Mouse (Mus musculus): ENCODE measurements around the gene Aadac.

The Aadac gene

DNA sequence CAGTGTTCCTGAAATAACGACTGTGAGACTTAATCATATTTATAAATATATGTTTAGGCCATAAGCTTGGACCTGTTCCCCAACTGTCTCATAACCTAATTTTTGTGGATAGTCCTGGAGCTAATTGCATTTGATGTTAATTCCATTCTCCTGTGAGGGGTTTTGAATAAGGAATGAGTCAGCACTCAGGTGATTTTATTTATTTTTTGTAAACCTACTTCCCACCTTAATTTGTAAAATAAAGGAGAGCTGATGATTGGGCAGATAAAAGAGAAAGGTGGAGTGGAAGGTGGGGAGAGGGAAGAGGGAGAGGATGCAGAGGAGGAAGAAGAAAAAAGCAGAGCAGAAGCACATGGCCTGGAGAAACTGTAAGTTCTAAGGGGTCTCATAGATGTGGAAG is at the start of gene Aadac:
Gene Aadac, plus strand, starts transcription at position 301 of the 400 bp plus-strand sequence.
- in situ Hi-C loops (cut with MseI, MboI) = no loop called here

DNA sequence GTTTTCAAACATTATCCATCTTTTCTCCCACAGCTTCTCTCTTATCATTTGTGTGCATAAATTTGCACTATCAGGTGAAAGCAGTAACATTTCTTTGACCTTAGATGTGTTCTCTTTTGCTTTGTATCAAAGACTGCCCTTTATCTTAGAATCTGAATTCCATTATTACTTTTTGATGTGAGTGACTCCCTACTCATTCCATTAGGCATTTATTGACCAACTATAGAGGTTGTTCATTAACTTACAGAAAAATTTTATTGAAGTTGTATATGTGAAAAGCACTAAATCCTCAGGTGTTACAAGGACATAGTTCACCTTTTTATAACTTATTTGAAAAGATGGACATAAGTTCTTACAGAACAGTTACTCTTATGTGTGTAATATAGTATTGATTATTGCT is 21.9 kb upstream of the Aadac start:
- in situ Hi-C loops (cut with MseI, MboI) = no loop called here

DNA sequence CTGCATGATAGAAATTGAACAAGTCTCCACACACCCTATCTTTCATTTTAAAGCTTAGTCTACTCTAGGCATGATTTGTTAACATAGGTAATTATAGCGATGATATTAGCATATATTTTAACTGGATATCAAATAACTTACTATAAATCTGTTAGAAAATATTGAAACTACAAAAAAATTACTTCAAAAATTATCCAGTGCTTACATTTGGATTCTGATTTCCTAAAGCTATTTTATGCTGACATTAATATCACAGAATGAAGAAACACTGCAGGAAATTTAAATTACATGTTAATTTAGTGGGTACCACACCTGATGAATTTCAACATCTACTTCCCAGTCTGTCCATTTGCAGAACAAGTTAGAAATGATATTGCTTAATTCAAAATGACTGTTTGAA is 19.1 kb upstream of the Aadac start, which contains the start of gene Aadacl2:
Gene Aadacl2, plus strand, starts transcription at position 301 of the 400 bp plus-strand sequence.
- in situ Hi-C loops (cut with MseI, MboI) = no loop called here

DNA sequence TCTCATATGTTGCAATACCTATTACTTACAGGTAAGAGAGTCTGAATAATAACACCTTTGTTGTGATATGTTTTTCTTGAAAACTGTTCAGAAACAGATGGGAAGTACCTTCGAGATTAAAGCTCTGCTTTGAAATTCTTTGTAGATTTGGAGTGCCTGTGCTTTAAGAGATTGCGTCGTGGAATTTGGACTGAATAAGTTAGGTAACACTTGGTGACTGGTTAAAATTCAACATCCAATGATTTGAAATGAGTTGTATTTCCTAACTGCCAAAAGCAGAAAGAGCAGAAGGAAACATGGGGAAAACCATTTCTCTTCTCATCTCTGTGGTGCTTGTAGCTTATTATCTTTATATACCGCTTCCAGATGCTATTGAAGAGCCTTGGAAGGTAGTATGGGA is 6.0 kb downstream of the Aadac start:
- in situ Hi-C loops (cut with MseI, MboI) = no loop called here

DNA sequence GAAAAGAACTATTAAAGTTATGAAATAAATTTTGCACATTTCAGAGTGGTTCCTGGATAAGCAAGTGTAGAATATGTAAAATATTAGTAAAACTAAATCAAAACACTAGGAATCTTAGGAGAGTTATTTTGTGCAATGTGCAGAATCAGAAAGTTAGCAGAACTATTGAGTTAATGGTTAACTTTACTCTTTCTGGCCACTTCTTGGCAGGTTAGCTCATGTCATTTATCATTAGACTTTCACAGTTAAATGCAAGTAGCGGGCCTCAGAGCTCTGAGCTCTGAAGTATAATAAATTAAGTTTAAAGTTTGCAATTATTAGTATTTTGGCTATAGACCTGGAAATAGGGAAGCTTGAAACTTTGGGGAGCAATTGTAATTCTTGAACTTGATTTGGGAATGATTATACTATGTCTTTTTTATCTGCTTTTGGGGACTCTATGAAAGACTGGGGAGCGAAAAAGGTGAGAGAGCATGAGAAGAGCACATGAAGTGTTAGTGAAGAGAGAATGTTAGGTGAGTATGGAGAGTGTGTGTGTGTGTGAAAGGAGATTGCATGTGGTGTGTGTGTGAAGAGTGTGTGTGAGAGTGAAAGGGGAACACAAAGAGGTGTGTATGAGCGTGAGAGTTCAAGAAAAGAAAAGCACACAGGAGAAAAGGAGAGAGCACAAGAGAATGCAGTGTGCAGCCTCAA is 20.9 kb downstream of the Aadac start:
- in situ Hi-C loops (cut with MseI, MboI) = no loop called here

DNA sequence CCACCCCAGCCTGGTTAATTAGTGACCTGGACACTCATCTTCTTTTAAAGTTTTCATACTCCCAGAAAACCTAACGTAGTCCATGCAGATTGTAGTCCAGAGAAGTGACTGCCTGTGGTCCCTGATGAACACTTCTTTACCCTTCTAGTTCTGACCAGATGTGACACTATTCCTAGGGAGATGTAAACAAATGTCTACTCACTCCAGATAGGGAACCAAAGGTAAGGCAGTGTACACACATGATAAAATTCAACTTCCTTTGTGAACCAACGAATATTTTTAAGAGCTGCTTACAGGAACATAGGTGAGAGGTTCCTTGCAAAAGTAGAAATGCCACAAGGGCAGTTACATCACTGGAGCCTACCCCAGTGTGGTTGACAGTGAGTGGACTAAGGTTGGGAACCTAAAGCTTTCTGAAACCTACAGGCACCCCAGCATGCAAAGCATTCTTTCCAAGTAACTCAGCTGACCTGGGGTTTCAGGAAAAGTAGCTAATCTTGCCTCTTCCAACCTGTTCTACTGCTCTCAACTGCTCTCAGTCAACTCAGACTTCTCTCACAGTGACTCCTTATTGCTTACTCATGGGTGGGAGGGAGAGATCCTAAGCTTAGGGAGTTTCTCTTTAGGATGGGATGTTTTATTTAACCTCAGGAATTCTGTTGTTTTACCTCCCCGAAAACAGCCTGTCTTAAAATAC is 27.9 kb downstream of the Aadac start:
- in situ Hi-C loops (cut with MseI, MboI) = loop anchor here in 1 of 2 experiments (10.0 kb wide), 1 partner anchor 179 kb away; no protein-coding TSS in a partner anchor

DNA sequence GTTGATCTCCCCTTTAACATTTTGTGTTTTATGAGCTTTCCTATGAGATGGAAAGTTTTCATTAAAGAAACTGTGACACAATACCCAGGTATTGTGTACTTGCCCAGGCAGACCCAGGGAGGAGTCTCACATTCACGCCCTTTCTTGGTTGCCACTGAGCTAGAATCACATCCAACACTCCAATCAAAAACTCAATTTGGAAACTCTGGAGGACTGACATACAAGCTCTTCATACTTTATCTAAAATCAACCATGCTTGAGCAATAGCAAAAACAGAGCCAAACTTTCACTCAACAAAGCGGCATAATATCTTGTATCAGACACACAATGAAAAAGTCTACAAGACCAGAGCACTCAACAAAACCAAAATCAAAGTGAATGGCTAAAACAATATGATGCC is 28.4 kb downstream of the Aadac start:
- in situ Hi-C loops (cut with MseI, MboI) = loop anchor here in 1 of 2 experiments (10.0 kb wide), 1 partner anchor 179 kb away; no protein-coding TSS in a partner anchor

DNA sequence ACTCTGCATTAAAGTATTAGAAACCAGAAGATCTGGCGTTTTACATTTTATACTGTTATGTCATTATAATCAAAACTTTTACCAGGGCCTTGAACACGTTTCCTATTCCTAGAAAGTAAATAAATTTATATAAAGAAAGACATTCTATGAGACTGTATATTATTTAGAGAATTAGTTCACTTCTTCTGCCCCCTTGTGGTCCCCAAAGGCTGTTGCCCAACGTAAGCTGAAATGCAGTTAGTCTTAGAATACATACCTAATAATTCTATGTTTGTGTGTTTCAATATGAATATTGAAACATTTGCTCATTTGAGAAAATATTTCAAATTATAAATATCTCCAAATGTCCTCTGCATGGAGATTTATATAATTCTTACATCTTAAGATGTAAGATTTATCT is 30.9 kb downstream of the Aadac start:
- in situ Hi-C loops (cut with MseI, MboI) = loop anchor here in 1 of 2 experiments (10.0 kb wide), 1 partner anchor 182 kb away; no protein-coding TSS in a partner anchor

DNA sequence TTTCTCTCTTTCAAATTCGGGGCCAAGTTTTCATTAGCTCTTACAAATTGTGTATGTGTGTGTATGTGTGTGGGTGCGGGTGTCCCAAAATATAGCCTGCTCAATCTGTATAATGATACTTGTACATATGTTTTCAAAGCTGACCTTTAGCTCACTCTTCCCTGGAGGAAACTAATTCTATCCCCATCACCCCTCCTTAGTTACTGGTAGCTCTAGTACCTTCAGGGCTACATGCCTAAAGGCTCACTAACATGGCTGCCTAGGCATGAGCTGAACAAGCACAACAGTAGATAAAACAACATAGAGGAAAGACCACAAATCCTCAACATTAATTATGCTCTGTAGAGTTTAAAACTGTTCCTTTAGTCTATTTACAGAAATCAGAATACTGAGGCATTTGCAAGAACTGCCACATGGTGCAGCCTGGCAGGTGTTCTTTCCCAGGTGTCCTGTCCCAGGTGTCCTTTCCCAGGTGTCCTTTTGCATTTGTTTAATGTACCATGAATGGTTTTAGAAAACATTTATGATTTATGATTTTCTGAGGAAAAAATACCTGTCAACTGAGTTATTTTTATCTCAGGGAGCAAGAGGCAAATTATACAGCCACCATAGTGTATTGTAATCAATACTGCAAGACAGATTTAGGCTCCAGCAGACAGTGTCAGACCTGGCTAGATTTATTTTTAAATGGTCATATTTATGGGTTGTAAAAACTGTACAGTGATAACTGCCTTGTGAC is 31.7 kb downstream of the Aadac start:
- in situ Hi-C loops (cut with MseI, MboI) = loop anchor here in 1 of 2 experiments (10.0 kb wide), 1 partner anchor 182 kb away; no protein-coding TSS in a partner anchor

DNA sequence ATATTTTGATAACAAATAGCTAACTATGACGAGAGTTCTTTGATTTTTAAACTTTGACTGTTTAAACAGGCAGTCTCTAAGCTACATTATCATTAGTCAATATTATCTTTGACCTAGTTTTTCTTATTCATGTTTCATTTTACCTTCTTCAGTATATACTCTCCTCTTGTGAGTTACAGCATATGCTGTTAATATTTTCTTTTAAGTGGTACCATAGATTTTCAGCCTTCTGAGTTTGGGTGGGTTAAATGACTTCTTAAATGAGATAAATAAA is 32.2 kb downstream of the Aadac start:
- in situ Hi-C loops (cut with MseI, MboI) = loop anchor here in 1 of 2 experiments (10.0 kb wide), 1 partner anchor 183 kb away; no protein-coding TSS in a partner anchor

DNA sequence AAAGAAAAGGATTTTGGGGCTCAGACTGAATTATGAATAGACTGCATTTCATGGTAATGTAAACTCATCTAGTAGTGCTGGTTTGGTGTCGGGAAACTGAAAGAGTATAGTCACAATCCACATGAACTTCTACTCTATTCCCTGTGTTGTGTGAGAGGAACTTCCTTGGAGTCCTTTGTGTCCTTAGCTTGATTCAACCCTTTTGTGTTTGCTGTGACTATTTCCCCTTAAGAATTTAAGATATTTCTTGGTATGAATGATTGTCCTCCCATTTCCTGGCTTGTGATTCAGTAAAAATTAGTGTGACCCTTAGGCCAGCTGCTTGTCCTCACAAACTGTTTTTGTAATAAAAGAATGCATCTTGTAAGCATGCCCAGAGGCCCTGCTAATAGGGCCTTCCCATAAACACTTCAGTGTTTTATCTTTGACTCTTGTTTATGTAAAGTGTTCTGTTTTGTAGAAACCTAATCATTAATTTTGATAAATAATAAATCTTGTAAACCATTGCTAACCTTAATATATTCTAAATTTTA is 53.4 kb downstream of the Aadac start:
- in situ Hi-C loops (cut with MseI, MboI) = no loop called here

DNA sequence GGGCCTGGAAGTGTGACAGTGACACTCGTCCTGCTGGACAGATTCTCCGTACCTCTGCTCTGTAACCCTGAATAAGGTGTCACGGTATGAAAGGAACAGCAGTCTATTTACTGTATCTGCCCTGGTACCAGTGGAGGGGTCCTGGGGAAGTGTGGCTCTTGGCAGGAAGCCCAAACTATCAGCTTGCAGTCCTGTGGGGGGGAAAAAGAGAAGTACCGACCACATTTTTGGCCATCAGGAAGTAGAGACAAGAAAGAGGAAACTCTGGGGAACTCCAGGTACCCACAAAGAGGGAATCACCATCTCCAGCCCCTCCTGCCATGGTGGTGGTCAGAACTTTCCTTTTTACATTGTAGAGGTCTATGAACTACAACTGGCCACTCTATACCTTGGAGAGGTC is 55.1 kb downstream of the Aadac start:
- in situ Hi-C loops (cut with MseI, MboI) = no loop called here

DNA sequence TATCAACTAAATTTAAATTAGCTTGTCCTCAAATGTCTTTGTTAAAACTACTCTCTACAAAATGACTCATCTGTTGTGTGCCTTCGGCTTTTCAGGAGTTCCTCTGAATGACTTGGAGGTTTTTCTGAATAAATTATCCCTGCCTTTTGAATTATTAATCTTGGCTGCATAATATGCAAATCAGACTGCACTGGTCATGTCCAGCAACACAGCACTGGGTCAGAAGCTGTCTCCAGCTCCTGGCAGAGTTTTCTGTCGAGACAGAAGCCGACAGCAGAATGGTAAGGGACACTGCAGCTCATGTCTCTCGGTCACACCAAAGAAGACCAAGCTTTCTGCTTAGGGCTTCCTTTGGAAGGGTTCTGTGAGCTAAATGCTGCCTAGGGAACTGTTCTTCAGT is 56.1 kb downstream of the Aadac start, which contains the start of gene Sucnr1:
Gene Sucnr1, plus strand, starts transcription at position 222 of the 400 bp plus-strand sequence.
- in situ Hi-C loops (cut with MseI, MboI) = no loop called here

DNA sequence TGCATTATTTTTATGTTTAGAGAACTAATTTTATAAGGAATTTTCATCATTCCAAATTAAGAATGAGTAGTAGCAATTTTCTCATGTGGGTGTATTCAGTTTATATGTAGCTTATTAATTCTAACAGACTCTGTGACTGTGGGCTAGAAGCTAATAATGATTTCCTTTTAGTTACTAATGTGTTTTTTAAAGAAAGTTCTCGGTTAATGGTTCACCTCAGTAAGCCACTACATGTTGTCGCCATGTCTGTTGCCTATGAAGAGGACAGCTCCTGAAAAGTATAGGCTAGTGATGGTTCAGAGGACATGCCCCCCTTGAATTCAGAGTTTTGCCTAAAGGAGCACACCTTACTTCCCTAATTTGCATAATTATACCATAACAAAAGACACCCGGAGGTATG is 57.2 kb downstream of the Aadac start:
- in situ Hi-C loops (cut with MseI, MboI) = no loop called here

DNA sequence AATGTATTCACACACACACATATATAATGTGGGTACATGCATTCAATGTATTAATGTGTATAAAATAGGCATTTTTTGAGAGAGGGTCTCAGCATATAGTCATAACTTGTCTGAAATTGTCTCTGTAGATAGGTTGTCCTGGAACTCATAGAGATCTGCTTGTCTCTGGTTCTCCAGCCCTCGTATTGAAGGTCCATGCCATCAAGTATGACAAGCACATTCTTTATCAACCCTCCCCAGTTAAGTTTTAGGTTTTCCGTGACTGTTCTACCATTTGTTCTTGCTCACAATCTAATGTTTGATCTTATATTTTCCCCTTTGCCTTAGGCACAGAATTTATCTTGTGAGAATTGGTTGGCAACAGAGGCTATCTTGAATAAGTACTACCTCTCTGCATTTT is 60.2 kb downstream of the Aadac start:
- in situ Hi-C loops (cut with MseI, MboI) = no loop called here

Measured in mouse trophoblast stem cell (cell line).